Mouse (Mus musculus): Measurements from ENCODE around the gene Taf8. TPM values are rescaled to one million over a fixed set of nuclear protein-coding genes. Genes with fewer than 3 reads are reported as not detected.
A peak's percentile ranks its signal among the peaks of the same experiment; 100 is the strongest.

Gene Taf8
- polyA plus RNA-seq, 1 experiment from 2014 or later, result 20.0 TPM

DNA sequence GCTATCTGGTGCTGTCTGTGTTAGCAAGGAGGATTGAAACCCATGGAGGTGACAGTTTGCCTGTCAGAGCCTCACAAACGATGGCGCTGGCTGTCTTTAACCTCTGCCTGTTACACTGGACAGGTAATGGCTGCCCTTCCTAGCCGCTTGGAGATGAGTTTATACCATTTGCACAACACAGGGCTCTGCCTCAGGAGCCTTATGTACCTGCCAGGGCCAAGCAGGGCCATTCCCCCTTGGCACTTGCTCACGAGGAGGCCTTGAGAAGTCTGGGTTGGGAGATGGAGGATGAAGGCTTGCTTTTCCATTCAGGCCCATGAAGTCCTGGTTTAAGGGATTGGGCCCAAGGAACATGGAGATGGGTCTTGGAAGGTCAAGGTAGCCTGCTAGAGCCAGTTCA lies 32.5 kb downstream of the Taf8 start:
- no peak for ATAC-seq
- H3K4me2 ChIP-seq (ENCODE audit: low read length), result no peak overlapping the region
- H3K27ac ChIP-seq (ENCODE audit: low read depth, low read length), result no peak overlapping the region
- H3K36me3 ChIP-seq (ENCODE audit: control insufficient read depth, insufficient read depth, low read length), result no peaks in the 10 kb centered on the region
- peaks cover 16% of the 10 kb centered on the region for H3K27me3 ChIP-seq (replicated peaks; ENCODE audit: control insufficient read depth, insufficient read depth, low read length)
- no peak overlapping the region for H3K4me3 ChIP-seq (ENCODE audit: low read length)
- H3K9ac ChIP-seq (ENCODE audit: low read depth, low read length), result no peak overlapping the region
- no peaks in the 10 kb centered on the region for H3K4me1 ChIP-seq (ENCODE audit: control insufficient read depth, insufficient read depth, low read depth, low read length)
- no peaks in the 10 kb centered on the region for H3K9me3 ChIP-seq (ENCODE audit: control insufficient read depth, low read length)
- 75% methylated on average over 4 of the region's 4 CpGs for WGBS

DNA sequence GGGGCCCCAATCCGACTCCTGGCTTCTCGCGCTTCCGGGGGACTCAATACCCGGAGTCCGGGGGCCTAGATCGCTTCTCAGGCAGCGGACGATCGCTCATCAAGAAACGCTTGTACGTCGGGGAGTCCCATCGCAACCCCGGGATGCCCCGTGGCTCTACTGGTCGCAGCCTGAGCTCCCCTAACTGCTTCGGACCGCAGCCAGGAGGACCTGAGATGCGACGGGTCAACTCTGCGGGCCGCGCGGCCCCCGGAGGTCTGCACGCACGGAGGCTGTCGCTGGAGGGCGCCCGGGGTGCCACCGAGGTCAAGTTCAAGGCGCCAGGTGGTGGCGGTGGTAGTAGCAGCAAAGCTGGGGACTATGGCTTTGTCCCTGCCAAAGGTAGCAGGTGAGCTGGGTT lies 33.6 kb downstream of the Taf8 start:
- Histone ChIP-seq H3K4me1 (ENCODE audit: control insufficient read depth, insufficient read depth, low read depth, low read length) (no peaks in the 10 kb centered on the region), H3K4me3 (ENCODE audit: low read length) (peak overlapping the region; percentile 15; the same call in 1 of the 2 replicates), H3K27ac (ENCODE audit: low read depth, low read length) (no peak overlapping the region), H3K36me3 (ENCODE audit: control insufficient read depth, insufficient read depth, low read length) (no peaks in the 10 kb centered on the region), H3K27me3 (replicated peaks; ENCODE audit: control insufficient read depth, insufficient read depth, low read length) (peaks cover 16% of the 10 kb centered on the region), H3K9ac (ENCODE audit: low read depth, low read length) (no peak overlapping the region), H3K9me3 (ENCODE audit: control insufficient read depth, low read length) (no peaks in the 10 kb centered on the region), H3K4me2 (ENCODE audit: low read length) (peak overlapping the region; percentile 31; the same call in 1 of the 2 replicates)
- no peak for ATAC-seq
- WGBS, result 5% methylated on average over 34 of the region's 34 CpGs

DNA sequence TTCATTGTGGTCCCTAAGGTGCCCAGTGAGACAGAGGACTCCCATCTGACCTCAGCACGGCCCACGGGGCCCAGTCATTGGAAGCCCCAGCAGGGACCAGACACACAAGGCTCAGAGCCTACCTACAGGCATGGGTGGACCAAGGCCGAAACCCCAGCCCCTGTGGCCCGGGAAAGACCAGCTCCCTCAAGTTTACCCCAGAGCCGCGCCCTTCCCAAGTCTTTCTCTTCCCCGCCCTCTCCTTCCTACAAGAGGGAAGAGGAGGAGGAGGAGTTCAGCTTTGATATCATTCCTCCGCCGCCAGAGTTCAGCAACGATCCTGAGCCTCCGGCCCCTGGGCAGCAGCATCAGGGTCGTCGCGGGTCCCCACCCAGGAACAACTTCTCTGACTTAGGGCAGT lies 34.0 kb downstream of the Taf8 start:
- Histone ChIP-seq H3K27ac (ENCODE audit: low read depth, low read length) (no peak overlapping the region), H3K27me3 (replicated peaks; ENCODE audit: control insufficient read depth, insufficient read depth, low read length) (peaks cover 16% of the 10 kb centered on the region), H3K4me3 (ENCODE audit: low read length) (peak overlapping the region; percentile 15; the same call in 1 of the 2 replicates), H3K4me1 (ENCODE audit: control insufficient read depth, insufficient read depth, low read depth, low read length) (no peaks in the 10 kb centered on the region), H3K36me3 (ENCODE audit: control insufficient read depth, insufficient read depth, low read length) (no peaks in the 10 kb centered on the region), H3K9me3 (ENCODE audit: control insufficient read depth, low read length) (no peaks in the 10 kb centered on the region), H3K4me2 (ENCODE audit: low read length) (peak overlapping the region; percentile 31; the same call in 1 of the 2 replicates), H3K9ac (ENCODE audit: low read depth, low read length) (no peak overlapping the region)
- WGBS, result 13% methylated on average over 14 of the region's 14 CpGs
- ATAC-seq, result no peak

DNA sequence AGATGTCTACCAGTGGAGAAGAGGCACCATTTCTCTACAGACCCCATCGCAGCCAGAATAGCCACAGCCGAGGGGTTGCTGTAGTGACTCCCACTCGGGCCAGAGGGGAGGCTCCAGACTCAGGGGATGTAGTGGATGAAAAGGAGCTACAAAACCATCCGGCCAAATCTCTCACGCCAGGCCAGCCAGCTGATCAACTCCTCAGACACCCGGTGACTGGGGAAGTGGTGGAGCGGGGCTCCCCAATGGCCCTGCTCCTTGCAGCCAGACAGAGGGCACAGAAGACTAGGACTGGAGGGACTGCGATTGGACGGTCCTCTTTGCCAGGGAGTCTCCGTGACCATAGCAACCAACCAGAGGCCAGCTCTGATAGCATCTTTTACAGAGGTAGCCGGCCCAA lies 34.4 kb downstream of the Taf8 start:
- no peak overlapping the region for H3K27ac ChIP-seq (ENCODE audit: low read depth, low read length)
- H3K36me3 ChIP-seq (ENCODE audit: control insufficient read depth, insufficient read depth, low read length), result no peaks in the 10 kb centered on the region
- H3K4me1 ChIP-seq (ENCODE audit: control insufficient read depth, insufficient read depth, low read depth, low read length), result no peaks in the 10 kb centered on the region
- WGBS, result 54% methylated on average over 11 of the region's 11 CpGs
- H3K27me3 ChIP-seq (replicated peaks; ENCODE audit: control insufficient read depth, insufficient read depth, low read length), result peaks cover 16% of the 10 kb centered on the region
- H3K9me3 ChIP-seq (ENCODE audit: control insufficient read depth, low read length), result no peaks in the 10 kb centered on the region
- H3K9ac ChIP-seq (ENCODE audit: low read depth, low read length), result no peak overlapping the region
- no peak overlapping the region for H3K4me2 ChIP-seq (ENCODE audit: low read length)
- no peak overlapping the region for H3K4me3 ChIP-seq (ENCODE audit: low read length)
- no peak for ATAC-seq

DNA sequence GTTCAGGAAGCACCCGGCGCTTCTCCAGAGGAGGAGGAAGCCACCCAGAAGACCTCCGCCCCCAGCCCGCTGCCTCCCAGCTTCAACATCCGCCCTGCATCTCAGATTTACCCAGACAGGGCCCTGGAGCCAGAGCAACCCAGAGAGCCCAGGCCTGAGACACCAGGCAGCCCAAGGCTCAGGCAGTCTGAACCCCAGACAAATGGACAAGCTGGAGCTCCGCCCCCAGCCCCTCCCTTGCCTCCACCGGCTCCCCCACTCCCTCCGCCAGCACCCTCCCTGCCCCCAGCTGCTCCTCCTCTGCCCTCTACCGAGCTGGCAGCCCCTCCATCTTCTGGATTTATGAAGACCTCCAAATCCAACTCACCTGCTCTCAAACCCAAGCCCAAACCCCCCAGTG lies 35.8 kb downstream of the Taf8 start:
- 26% methylated on average over 9 of the region's 9 CpGs for WGBS
- Histone ChIP-seq H3K36me3 (ENCODE audit: control insufficient read depth, insufficient read depth, low read length) (no peaks in the 10 kb centered on the region), H3K27me3 (replicated peaks; ENCODE audit: control insufficient read depth, insufficient read depth, low read length) (peaks cover 16% of the 10 kb centered on the region), H3K9ac (ENCODE audit: low read depth, low read length) (no peak overlapping the region), H3K4me2 (ENCODE audit: low read length) (no peak overlapping the region), H3K4me1 (ENCODE audit: control insufficient read depth, insufficient read depth, low read depth, low read length) (no peaks in the 10 kb centered on the region), H3K9me3 (ENCODE audit: control insufficient read depth, low read length) (no peaks in the 10 kb centered on the region), H3K27ac (ENCODE audit: low read depth, low read length) (no peak overlapping the region), H3K4me3 (ENCODE audit: low read length) (no peak overlapping the region)
- no peak for ATAC-seq

DNA sequence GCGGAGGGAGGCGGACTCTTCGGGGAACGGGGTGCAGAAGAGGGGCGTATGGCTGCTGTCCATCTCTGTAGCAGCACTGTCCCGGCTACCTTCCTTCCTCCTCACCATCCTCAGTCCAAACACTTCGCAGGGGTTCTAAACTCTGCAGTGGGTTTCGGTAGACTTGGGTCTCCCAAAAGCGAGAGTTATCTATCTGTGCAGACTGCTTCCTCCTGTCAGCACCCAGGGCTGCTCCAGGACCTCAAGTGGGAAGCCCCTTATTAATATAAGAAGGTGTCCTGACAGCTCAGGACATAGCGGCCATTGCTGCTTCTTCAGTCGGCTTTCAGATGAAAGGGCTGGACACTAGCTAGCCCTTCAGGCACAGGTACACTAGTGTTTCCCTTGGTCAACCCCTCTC lies 37.1 kb downstream of the Taf8 start:
- 89% methylated on average over 11 of the region's 11 CpGs for WGBS
- Histone ChIP-seq H3K27ac (ENCODE audit: low read depth, low read length) (no peak overlapping the region), H3K36me3 (ENCODE audit: control insufficient read depth, insufficient read depth, low read length) (no peaks in the 10 kb centered on the region), H3K4me1 (ENCODE audit: control insufficient read depth, insufficient read depth, low read depth, low read length) (no peaks in the 10 kb centered on the region), H3K9me3 (ENCODE audit: control insufficient read depth, low read length) (no peaks in the 10 kb centered on the region), H3K4me2 (ENCODE audit: low read length) (no peak overlapping the region), H3K4me3 (ENCODE audit: low read length) (no peak overlapping the region), H3K9ac (ENCODE audit: low read depth, low read length) (no peak overlapping the region), H3K27me3 (replicated peaks; ENCODE audit: control insufficient read depth, insufficient read depth, low read length) (peaks cover 16% of the 10 kb centered on the region)
- no peak for ATAC-seq

DNA sequence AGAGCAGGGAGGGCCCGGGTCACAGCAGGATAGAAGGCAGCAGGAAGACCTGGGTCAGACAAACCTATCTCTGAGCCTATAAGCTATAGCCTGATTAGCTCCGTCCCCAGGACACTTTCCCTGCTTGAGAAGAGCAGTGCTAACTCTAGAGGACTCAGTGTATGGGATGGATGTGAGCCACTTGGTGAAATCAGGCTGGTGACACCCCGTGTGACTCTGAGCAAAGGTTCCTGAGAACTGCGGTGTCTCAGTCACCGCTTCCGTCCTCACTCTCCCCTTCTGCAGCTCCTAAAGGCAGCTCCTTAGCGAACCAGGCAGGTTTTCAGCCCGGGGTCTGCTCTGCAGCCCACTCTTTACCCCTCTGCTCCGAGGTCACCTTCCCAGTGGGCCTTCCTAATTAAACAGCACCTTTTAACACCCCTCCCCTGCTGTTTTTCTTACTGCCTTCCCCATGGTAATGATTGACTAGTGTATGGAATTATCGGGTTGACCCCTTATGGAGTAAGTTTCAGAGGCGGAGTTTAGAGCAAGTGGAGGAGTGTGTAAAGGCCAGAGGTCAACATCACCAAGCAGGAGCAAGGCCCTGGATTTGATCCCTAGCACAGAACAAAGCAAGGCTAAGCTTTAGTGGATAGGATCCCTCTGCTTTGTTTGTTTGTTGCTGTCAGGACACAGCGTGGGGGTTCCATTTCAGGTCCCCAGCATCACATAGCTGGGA lies 37.7 kb downstream of the Taf8 start:
- H3K36me3 ChIP-seq (ENCODE audit: control insufficient read depth, insufficient read depth, low read length), result no peaks in the 10 kb centered on the region
- no peak overlapping the region for H3K9ac ChIP-seq (ENCODE audit: low read depth, low read length)
- no peak overlapping the region for H3K27ac ChIP-seq (ENCODE audit: low read depth, low read length)
- H3K9me3 ChIP-seq (ENCODE audit: control insufficient read depth, low read length), result no peaks in the 10 kb centered on the region
- no peaks in the 10 kb centered on the region for H3K4me1 ChIP-seq (ENCODE audit: control insufficient read depth, insufficient read depth, low read depth, low read length)
- no peak overlapping the region for H3K4me2 ChIP-seq (ENCODE audit: low read length)
- 43% methylated on average over 12 of the region's 12 CpGs for WGBS
- ATAC-seq, result no peak
- H3K4me3 ChIP-seq (ENCODE audit: low read length), result no peak overlapping the region
- peaks cover 16% of the 10 kb centered on the region for H3K27me3 ChIP-seq (replicated peaks; ENCODE audit: control insufficient read depth, insufficient read depth, low read length)

DNA sequence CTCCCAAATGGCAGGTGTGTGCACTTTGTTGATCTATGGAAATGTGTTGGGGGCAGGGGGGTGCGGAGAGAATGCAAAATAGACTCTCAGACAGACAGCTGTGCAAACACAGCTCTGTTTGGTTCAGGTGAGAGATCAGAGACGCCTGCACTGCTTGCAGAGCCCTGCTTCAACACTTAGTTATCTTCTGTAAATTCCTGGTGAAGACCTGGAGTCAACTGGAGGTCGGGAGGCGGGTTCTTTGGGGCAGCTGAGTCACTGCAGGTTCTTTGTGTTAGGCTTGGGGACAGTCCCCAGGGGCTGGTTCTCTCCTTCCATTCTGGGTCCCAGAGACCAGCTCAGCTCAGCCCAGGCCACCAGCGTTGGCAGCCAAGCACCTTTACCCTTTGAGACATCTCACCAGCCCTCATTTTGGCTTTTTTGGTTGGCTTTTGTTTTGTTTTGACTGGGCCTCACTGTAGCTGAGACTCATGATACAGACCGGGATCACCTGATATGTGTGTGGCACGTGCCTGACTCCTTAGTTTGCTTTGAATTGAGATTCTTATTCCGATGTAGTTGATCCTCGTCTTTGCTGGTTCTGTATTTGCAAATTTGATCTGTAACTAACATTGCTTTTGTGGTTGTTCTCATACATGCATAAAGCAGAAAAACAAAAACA lies 39.2 kb downstream of the Taf8 start:
- Histone ChIP-seq H3K4me1 (ENCODE audit: control insufficient read depth, insufficient read depth, low read depth, low read length) (no peaks in the 10 kb centered on the region), H3K4me3 (ENCODE audit: low read length) (no peak overlapping the region), H3K4me2 (ENCODE audit: low read length) (no peak overlapping the region), H3K9ac (ENCODE audit: low read depth, low read length) (no peak overlapping the region), H3K27ac (ENCODE audit: low read depth, low read length) (no peak overlapping the region), H3K36me3 (ENCODE audit: control insufficient read depth, insufficient read depth, low read length) (no peaks in the 10 kb centered on the region), H3K9me3 (ENCODE audit: control insufficient read depth, low read length) (no peaks in the 10 kb centered on the region), H3K27me3 (replicated peaks; ENCODE audit: control insufficient read depth, insufficient read depth, low read length) (peaks cover 9% of the 10 kb centered on the region)
- ATAC-seq, result no peak
- 57% methylated on average over 9 of the region's 9 CpGs for WGBS

DNA sequence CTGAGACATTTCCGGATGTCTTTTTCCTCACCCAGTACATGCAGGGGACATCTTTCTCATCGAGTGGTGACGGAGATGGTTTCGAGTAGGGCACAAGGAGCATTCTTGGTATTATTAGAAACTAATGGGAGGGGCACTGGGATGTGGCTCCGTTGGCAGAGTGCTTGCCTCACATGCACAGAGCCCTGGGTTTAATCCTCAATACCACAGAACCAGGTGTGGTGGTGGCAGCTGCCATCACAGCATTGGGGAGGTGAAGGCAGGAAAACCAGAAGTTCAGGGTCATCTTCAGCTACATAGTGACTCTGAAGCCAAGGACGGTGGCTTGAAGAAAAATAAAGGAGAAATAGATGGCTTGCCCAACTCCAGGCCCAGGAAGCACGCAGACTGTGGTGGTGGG lies 39.9 kb downstream of the Taf8 start:
- Histone ChIP-seq H3K36me3 (ENCODE audit: control insufficient read depth, insufficient read depth, low read length) (no peaks in the 10 kb centered on the region), H3K4me2 (ENCODE audit: low read length) (no peak overlapping the region), H3K27me3 (replicated peaks; ENCODE audit: control insufficient read depth, insufficient read depth, low read length) (peaks cover 4% of the 10 kb centered on the region), H3K4me3 (ENCODE audit: low read length) (no peak overlapping the region), H3K4me1 (ENCODE audit: control insufficient read depth, insufficient read depth, low read depth, low read length) (no peaks in the 10 kb centered on the region), H3K27ac (ENCODE audit: low read depth, low read length) (no peak overlapping the region), H3K9ac (ENCODE audit: low read depth, low read length) (no peak overlapping the region), H3K9me3 (ENCODE audit: control insufficient read depth, low read length) (no peaks in the 10 kb centered on the region)
- 88% methylated on average over 7 of the region's 7 CpGs for WGBS
- ATAC-seq, result no peak
